Mouse (Mus musculus): Measurements from ENCODE around the gene Ankrd35. TPM values are rescaled to one million over a fixed set of nuclear protein-coding genes. Genes with fewer than 3 reads are reported as not detected.
"Not testable (repeated sequence)": the region's sequence is repeated elsewhere in the genome, so short reads cannot be mapped to it uniquely, and the experiment has no call there.

Gene Ankrd35
- total RNA-seq, 2 experiments from 2014 or later = 2.0 to 2.6 TPM

GRCm38 (mm10) chr3:96671519-96671918 is 1.6 kb downstream of the Ankrd35 start:
- DNase-seq (ENCODE audit: low spot score in 2 of 2) = no peak

GRCm38 (mm10) chr3:96673514-96673913 is 3.6 kb downstream of the Ankrd35 start:
- no peak for DNase-seq (ENCODE audit: low spot score in 2 of 2)

- peak in 1 of 2 experiments; percentile 24 for DNase-seq (ENCODE audit: low spot score in 2 of 2)
Observed at GRCm38 (mm10) chr3:96674442-96674841, 4.5 kb downstream of the Ankrd35 start.

GRCm38 (mm10) chr3:96675171-96675570 is 5.2 kb downstream of the Ankrd35 start:
- DNase-seq (ENCODE audit: low spot score in 2 of 2) = no peak

DNA sequence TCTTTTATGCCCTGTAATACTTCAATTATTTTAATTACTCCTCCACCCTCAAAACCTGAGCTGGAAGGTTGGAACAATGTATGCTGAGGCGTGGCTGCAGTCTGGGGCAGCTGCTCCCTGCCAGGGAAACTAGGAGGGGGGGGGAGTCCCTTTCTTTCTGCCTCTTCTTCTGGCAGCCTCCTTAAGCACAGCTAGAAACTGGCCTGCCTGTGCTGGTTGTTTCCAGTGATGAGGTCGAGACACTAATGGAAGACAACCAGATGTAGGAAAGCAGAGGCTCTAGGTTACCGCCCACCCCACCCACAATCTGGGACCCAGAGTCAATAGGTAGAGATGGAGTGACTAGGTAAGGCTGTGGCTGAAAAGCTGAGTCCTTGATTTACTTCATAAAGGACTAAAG is 5.8 kb downstream of the Ankrd35 start:
- no peak for DNase-seq (ENCODE audit: low spot score in 2 of 2)

GRCm38 (mm10) chr3:96678456-96678855 is 8.5 kb downstream of the Ankrd35 start:
- DNase-seq (ENCODE audit: low spot score in 2 of 2) = no peak

DNA sequence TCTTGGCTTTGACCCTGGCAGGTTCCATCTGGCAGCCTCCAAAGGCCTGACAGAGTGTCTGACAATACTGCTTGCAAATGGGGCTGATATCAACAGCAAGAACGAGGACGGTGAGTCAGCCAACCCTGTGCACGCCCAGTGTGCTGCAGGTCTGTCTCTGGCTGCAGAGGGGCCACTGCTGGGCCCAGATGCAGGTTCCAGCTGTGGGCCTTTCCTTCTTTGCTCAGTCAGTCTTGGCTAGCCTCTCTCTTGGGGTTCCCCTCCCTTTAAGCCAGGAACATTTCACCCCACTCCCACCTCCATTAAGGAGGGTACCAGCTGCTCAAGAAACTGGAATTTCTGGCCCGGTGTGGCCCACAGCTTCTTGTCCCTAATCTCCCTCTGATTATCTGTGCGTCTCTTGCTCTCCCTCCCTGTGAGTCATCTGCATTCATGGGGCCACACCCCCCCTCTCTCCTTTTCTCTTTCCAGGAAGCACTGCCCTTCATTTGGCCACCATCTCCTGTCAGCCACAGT is 9.3 kb downstream of the Ankrd35 start:
- no peak for DNase-seq (ENCODE audit: low spot score in 2 of 2)

- no peak for DNase-seq (ENCODE audit: low spot score in 2 of 2)
Observed at GRCm38 (mm10) chr3:96680269-96680956, 10.5 kb downstream of the Ankrd35 start.

GRCm38 (mm10) chr3:96683496-96683895 is 13.6 kb downstream of the Ankrd35 start:
- DNase-seq (ENCODE audit: low spot score in 2 of 2) = no peak

GRCm38 (mm10) chr3:96684151-96684821 is 14.4 kb downstream of the Ankrd35 start:
- no peak for DNase-seq (ENCODE audit: low spot score in 2 of 2)

- DNase-seq (ENCODE audit: low spot score in 2 of 2) = no peak
Observed at GRCm38 (mm10) chr3:96684822-96685156, 14.9 kb downstream of the Ankrd35 start.

- DNase-seq (ENCODE audit: low spot score in 2 of 2) = not testable (repeated sequence)
Observed at GRCm38 (mm10) chr3:96686057-96686456, 16.1 kb downstream of the Ankrd35 start.

GRCm38 (mm10) chr3:96688854-96689253 is 18.9 kb downstream of the Ankrd35 start:
- no peak for DNase-seq (ENCODE audit: low spot score in 2 of 2)

GRCm38 (mm10) chr3:96690298-96690697 is 20.4 kb downstream of the Ankrd35 start:
- no peak for DNase-seq (ENCODE audit: low spot score in 2 of 2)

DNA sequence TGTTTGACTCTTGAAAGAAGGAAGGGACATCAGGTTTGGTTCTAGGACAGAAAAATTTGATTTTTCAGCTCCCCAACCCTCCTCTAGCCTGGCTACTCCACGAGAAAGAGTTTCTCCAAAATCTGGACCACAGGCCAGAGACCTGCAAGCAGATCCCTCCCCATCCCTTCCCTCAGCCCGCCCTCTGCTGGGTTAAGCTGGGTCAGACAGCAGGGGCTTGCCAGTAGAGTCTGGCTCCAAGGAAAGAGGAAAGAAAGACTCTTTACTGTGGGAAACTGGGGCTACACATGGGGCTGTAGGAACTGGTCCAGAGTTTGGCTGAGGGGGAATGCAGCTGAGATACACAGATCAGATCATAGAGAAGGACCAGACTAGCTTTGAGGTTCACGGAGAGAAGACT is 22.6 kb downstream of the Ankrd35 start:
- DNase-seq (ENCODE audit: low spot score in 2 of 2) = peak; percentile 41 to 72

DNA sequence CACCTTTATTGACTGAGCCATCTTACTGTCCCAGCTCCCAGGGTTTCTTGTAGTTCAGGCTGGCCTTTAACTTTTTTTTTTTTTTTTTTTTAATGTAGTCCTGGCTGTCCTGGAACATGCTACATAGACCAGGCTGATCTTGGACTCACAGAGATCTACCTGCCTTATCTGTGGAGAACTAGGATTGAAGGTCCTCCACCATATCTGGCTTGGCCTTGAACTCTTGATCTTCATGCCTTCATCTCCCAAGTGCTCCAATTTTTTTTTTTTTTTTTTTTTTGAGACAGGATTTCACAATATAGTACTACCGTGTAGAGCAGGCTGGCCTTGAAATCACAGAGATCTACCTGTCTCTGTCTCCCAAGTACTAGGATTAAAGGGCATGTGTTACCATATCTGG is 23.6 kb downstream of the Ankrd35 start:
- DNase-seq (ENCODE audit: low spot score in 2 of 2) = no peak

GRCm38 (mm10) chr3:96696198-96696765 is 26.4 kb downstream of the Ankrd35 start, which contains the start of gene Pias3:
Gene Pias3 (plus strand): TSS chr3:96696384.
- peak; percentile 80 to 90 for DNase-seq (ENCODE audit: low spot score in 2 of 2)

GRCm38 (mm10) chr3:96696766-96697732 is 27.1 kb downstream of the Ankrd35 start:
- DNase-seq (ENCODE audit: low spot score in 2 of 2) = peak; percentile 91

- no peak for DNase-seq (ENCODE audit: low spot score in 2 of 2)
Observed at GRCm38 (mm10) chr3:96698993-96699690, 29.2 kb downstream of the Ankrd35 start.

GRCm38 (mm10) chr3:96700376-96700775 is 30.4 kb downstream of the Ankrd35 start:
- no peak for DNase-seq (ENCODE audit: low spot score in 2 of 2)

Measured in gastrocnemius, postnatal 4 days (tissue).